Mouse (Mus musculus) limb, embryonic 12.5 days (tissue): Measurements from ENCODE around the gene Fbxw11. TPM values are rescaled to one million over a fixed set of nuclear protein-coding genes. Genes with fewer than 3 reads are reported as not detected.
"Not testable (repeated sequence)": the region's sequence is repeated elsewhere in the genome, so short reads cannot be mapped to it uniquely, and the experiment has no call there.

Experiments used
- ATAC-seq: fragments of 200-750 bp; cut with Nextera tagmentation; 2 replicates; pipeline ENCODE4 v1.8.0; 2017; ENCODE audit warnings: low read depth, moderate TSS enrichment; ENCODE audit not compliant: insufficient number of reproducible peaks, insufficient read depth, low FRiP score, low TSS enrichment
- H3K27ac ChIP-seq: fragments of 300-500 bp; sonication (generic); 2 replicates; pipeline ENCODE4 v1.5.1; 2016; ENCODE audit warnings: mild to moderate bottlenecking, moderate library complexity
- H3K27me3 ChIP-seq: fragments of 300-500 bp; sonication (generic); 2 replicates; pipeline ENCODE4 v1.6.1; 2016; ENCODE audit warnings: mild to moderate bottlenecking, moderate library complexity
- H3K36me3 ChIP-seq: fragments of 300-500 bp; sonication (generic); 2 replicates; pipeline ENCODE4 v1.6.1; 2016; ENCODE audit warnings: mild to moderate bottlenecking, moderate library complexity
- H3K4me1 ChIP-seq: fragments of 300-500 bp; sonication (generic); replicated peaks from 2 replicates; pipeline ENCODE4 v1.6.1; 2016
- H3K4me2 ChIP-seq: fragments of 300-500 bp; sonication (generic); 2 replicates; pipeline ENCODE4 v1.6.1; 2016; ENCODE audit warnings: mild to moderate bottlenecking, moderate library complexity
- H3K4me3 ChIP-seq: fragments of 300-500 bp; sonication (generic); replicated peaks from 2 replicates; pipeline ENCODE4 v1.5.1; 2016; ENCODE audit warnings: mild to moderate bottlenecking
- H3K9ac ChIP-seq: fragments of 300-500 bp; sonication (generic); replicated peaks from 2 replicates; pipeline ENCODE4 v1.6.1; 2016; ENCODE audit warnings: mild to moderate bottlenecking, moderate library complexity
- H3K9me3 ChIP-seq: fragments of 300-500 bp; sonication (generic); 2 replicates; pipeline ENCODE4 v1.6.1; 2016; ENCODE audit warnings: mild to moderate bottlenecking, moderate library complexity
- WGBS: fragments of 180-500 bp; shearing (Covaris S2); methylation state at CpG from one replicate; pipeline ENCODE4 v1.1.7; 2016; 5-methylcytosine and 5-hydroxymethylcytosine counted together
- polyA plus RNA-seq: library from polyadenylated mRNA; unstranded; fragments of >200 nt; fragmentation: Nextera tagmentation; extraction: Ambion mirVana; gene quantifications from 2 replicates; pipeline ENCODE4 v1.2.1, GENCODE M21; 2016

The Fbxw11 gene
- polyA plus RNA-seq, 1 experiment from 2014 or later, result 91.0 TPM

GRCm38 (mm10) chr11:32677811-32678210 is 35.3 kb downstream of the Fbxw11 start:
- WGBS, result 90% methylated on average over 1 of the region's 1 CpGs
- H3K4me3 ChIP-seq, result no peak overlapping the region
- H3K36me3 ChIP-seq, result no peaks in the 10 kb centered on the region
- no peaks in the 10 kb centered on the region for H3K9me3 ChIP-seq
- no peak for ATAC-seq
- no peak overlapping the region for H3K4me2 ChIP-seq
- no peaks in the 10 kb centered on the region for H3K27me3 ChIP-seq
- H3K4me1 ChIP-seq, result peaks cover 17% of the 10 kb centered on the region
- no peak overlapping the region for H3K27ac ChIP-seq
- H3K9ac ChIP-seq, result no peak overlapping the region

GRCm38 (mm10) chr11:32679091-32679490 is 36.6 kb downstream of the Fbxw11 start:
- not testable (repeated sequence) for H3K9ac ChIP-seq, ATAC-seq, H3K9me3 ChIP-seq, H3K4me2 ChIP-seq, H3K27me3 ChIP-seq, H3K36me3 ChIP-seq, H3K27ac ChIP-seq, H3K4me3 ChIP-seq
- 94% methylated on average over 4 of the region's 4 CpGs for WGBS
- peaks cover 18% of the 10 kb centered on the region for H3K4me1 ChIP-seq

- Histone ChIP-seq H3K36me3 (no peaks in the 10 kb centered on the region), H3K9me3 (no peaks in the 10 kb centered on the region), H3K4me3 (no peak overlapping the region), H3K27me3 (no peaks in the 10 kb centered on the region), H3K4me1 (peaks cover 26% of the 10 kb centered on the region), H3K4me2 (no peak overlapping the region), H3K9ac (no peak overlapping the region), H3K27ac (peak overlapping the region; percentile 1; the same call in 1 of the 2 replicates)
- ATAC-seq, result no peak
- WGBS, result 88% methylated on average over 4 of the region's 4 CpGs
Measured at GRCm38 (mm10) chr11:32680014-32680413, 37.5 kb downstream of the Fbxw11 start.

- H3K4me3 ChIP-seq, result no peak overlapping the region
- ATAC-seq, result no peak
- no peak overlapping the region for H3K27ac ChIP-seq
- H3K36me3 ChIP-seq, result no peaks in the 10 kb centered on the region
- peaks cover 26% of the 10 kb centered on the region for H3K4me1 ChIP-seq
- no peaks in the 10 kb centered on the region for H3K27me3 ChIP-seq
- H3K9me3 ChIP-seq, result no peaks in the 10 kb centered on the region
- WGBS, result 79% methylated on average over 3 of the region's 3 CpGs
- no peak overlapping the region for H3K4me2 ChIP-seq
- H3K9ac ChIP-seq, result no peak overlapping the region
Measured at GRCm38 (mm10) chr11:32681192-32681795, 38.8 kb downstream of the Fbxw11 start.

- no peaks in the 10 kb centered on the region for H3K27me3 ChIP-seq
- no peaks in the 10 kb centered on the region for H3K36me3 ChIP-seq
- H3K9ac ChIP-seq, result no peak overlapping the region
- WGBS, result 86% methylated on average over 5 of the region's 5 CpGs
- no peak overlapping the region for H3K4me2 ChIP-seq
- ATAC-seq, result no peak
- H3K27ac ChIP-seq, result no peak overlapping the region
- H3K4me1 ChIP-seq, result peaks cover 21% of the 10 kb centered on the region
- H3K9me3 ChIP-seq, result no peaks in the 10 kb centered on the region
- H3K4me3 ChIP-seq, result no peak overlapping the region
Measured at GRCm38 (mm10) chr11:32682335-32683102, 40.0 kb downstream of the Fbxw11 start.

- H3K4me2 ChIP-seq, result no peak overlapping the region
- no peaks in the 10 kb centered on the region for H3K9me3 ChIP-seq
- no peak for ATAC-seq
- no peak overlapping the region for H3K9ac ChIP-seq
- no peak overlapping the region for H3K27ac ChIP-seq
- H3K4me3 ChIP-seq, result no peak overlapping the region
- 74% methylated on average over 3 of the region's 3 CpGs for WGBS
- no peaks in the 10 kb centered on the region for H3K27me3 ChIP-seq
- no peaks in the 10 kb centered on the region for H3K36me3 ChIP-seq
- H3K4me1 ChIP-seq, result peaks cover 17% of the 10 kb centered on the region
Measured at GRCm38 (mm10) chr11:32684690-32685254, 42.2 kb downstream of the Fbxw11 start.

GRCm38 (mm10) chr11:32688245-32688855 is 45.8 kb downstream of the Fbxw11 start:
- no peaks in the 10 kb centered on the region for H3K36me3 ChIP-seq
- no peak for ATAC-seq
- H3K4me3 ChIP-seq, result no peak overlapping the region
- peaks cover 12% of the 10 kb centered on the region for H3K4me1 ChIP-seq
- no peak overlapping the region for H3K27ac ChIP-seq
- no peak overlapping the region for H3K9ac ChIP-seq
- no peaks in the 10 kb centered on the region for H3K27me3 ChIP-seq
- WGBS, result 92% methylated on average over 2 of the region's 2 CpGs
- no peaks in the 10 kb centered on the region for H3K9me3 ChIP-seq
- H3K4me2 ChIP-seq, result no peak overlapping the region

- no peak overlapping the region for H3K9ac ChIP-seq
- H3K36me3 ChIP-seq, result no peaks in the 10 kb centered on the region
- no peak overlapping the region for H3K4me2 ChIP-seq
- no peak overlapping the region for H3K27ac ChIP-seq
- ATAC-seq, result no peak
- no peak overlapping the region for H3K4me3 ChIP-seq
- 97% methylated on average over 1 of the region's 1 CpGs for WGBS
- H3K4me1 ChIP-seq, result peaks cover 18% of the 10 kb centered on the region
- no peaks in the 10 kb centered on the region for H3K27me3 ChIP-seq
- H3K9me3 ChIP-seq, result no peaks in the 10 kb centered on the region
Measured at GRCm38 (mm10) chr11:32689510-32689909, 47.0 kb downstream of the Fbxw11 start.

GRCm38 (mm10) chr11:32692834-32693233 is 50.3 kb downstream of the Fbxw11 start:
- WGBS, result 95% methylated on average over 1 of the region's 1 CpGs

GRCm38 (mm10) chr11:32693431-32694141 is 51.1 kb downstream of the Fbxw11 start:
- no peak overlapping the region for H3K4me2 ChIP-seq
- 52% methylated on average over 7 of the region's 7 CpGs for whole genome bisulfite sequencing
- no peak overlapping the region for H3K9ac ChIP-seq
- peak; percentile 47; the same call in 1 of the 2 replicates for ATAC-seq
- no peaks in the 10 kb centered on the region for H3K36me3 ChIP-seq
- H3K4me1 ChIP-seq, result peaks cover 28% of the 10 kb centered on the region
- no peaks in the 10 kb centered on the region for H3K27me3 ChIP-seq
- H3K4me3 ChIP-seq, result no peak overlapping the region
- H3K27ac ChIP-seq, result no peak overlapping the region
- H3K9me3 ChIP-seq, result no peaks in the 10 kb centered on the region

More at GRCm38 (mm10) chr11:32692834-32693233, 50.3 kb downstream of the Fbxw11 start:
- Histone ChIP-seq H3K9me3 (no peaks in the 10 kb centered on the region), H3K27me3 (no peaks in the 10 kb centered on the region), H3K4me2 (no peak overlapping the region), H3K4me3 (no peak overlapping the region), H3K36me3 (no peaks in the 10 kb centered on the region), H3K9ac (no peak overlapping the region), H3K27ac (no peak overlapping the region), H3K4me1 (peaks cover 22% of the 10 kb centered on the region)
- ATAC-seq, result no peak
